Mouse (Mus musculus): ENCODE data around the gene Igfbpl1.

DNA sequence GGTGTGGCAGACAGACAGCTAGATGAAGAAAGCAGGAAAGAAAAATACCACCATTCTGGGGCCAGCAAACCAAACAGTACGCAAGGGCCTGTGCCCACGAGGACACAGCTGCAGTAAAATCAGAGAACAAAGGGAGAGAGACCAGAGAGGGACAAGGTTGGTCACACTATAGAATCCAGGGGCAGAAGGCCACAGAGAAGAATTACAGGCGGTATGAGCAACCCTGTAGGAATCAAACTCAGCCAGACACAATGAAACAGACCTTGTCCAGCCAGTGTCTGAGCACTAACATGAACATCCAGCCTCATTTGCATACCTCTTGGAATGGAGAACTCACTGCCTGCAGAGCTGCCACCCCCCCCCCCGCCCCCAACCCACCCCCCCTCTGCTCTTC, 7.9 kb downstream of the Igfbpl1 start:
- TF ChIP-seq ZNF384 (IDR thresholded peaks at IDR 0.05; ENCODE audit: low read depth, low read length): no peak
- TF ChIP-seq CHD2 (IDR thresholded peaks at IDR 0.05; ENCODE audit: low read depth, low read length): no peak
